Mouse (Mus musculus) midbrain, embryonic 12.5 days (tissue): ENCODE data around the gene Pax7. TPM values are rescaled to one million over a fixed set of nuclear protein-coding genes. Genes with fewer than 3 reads are reported as not detected.

Experiments
- ATAC-seq: fragments of 200-750 bp; cut with Nextera tagmentation; 2 replicates; pipeline ENCODE4 v1.8.0; 2017; ENCODE audit warnings: low read depth, moderate TSS enrichment, moderate library complexity; ENCODE audit not compliant: low FRiP score
- H3K27ac ChIP-seq: fragments of 300-500 bp; sonication (generic); replicated peaks from 2 replicates; pipeline ENCODE4 v1.5.1; 2016; ENCODE audit warnings: mild to moderate bottlenecking
- H3K27me3 ChIP-seq: fragments of 300-500 bp; sonication (generic); 2 replicates; pipeline ENCODE4 v1.6.1; 2016; ENCODE audit warnings: mild to moderate bottlenecking
- H3K36me3 ChIP-seq: fragments of 300-500 bp; sonication (generic); 2 replicates; pipeline ENCODE4 v1.6.1; 2016
- H3K4me1 ChIP-seq: fragments of 300-500 bp; sonication (generic); 2 replicates; pipeline ENCODE4 v1.6.1; 2016
- H3K4me2 ChIP-seq: fragments of 300-500 bp; sonication (generic); replicated peaks from 2 replicates; pipeline ENCODE4 v1.6.1; 2016; ENCODE audit warnings: mild to moderate bottlenecking, moderate library complexity
- H3K4me3 ChIP-seq: fragments of 300-500 bp; sonication (generic); 2 replicates; pipeline ENCODE4 v1.5.1; 2016; ENCODE audit warnings: mild to moderate bottlenecking
- H3K9ac ChIP-seq: fragments of 300-500 bp; sonication (generic); replicated peaks from 2 replicates; pipeline ENCODE4 v1.6.1; 2016; ENCODE audit warnings: mild to moderate bottlenecking, moderate library complexity
- H3K9me3 ChIP-seq: fragments of 300-500 bp; sonication (generic); 2 replicates; pipeline ENCODE4 v1.6.1; 2016; ENCODE audit warnings: mild to moderate bottlenecking
- WGBS: fragments of 180-500 bp; shearing (Covaris S2); methylation state at CpG from one replicate; pipeline ENCODE4 v1.1.7; 2016; 5-methylcytosine and 5-hydroxymethylcytosine counted together
- polyA plus RNA-seq: library from polyadenylated mRNA; unstranded; fragments of >200 nt; fragmentation: Nextera tagmentation; extraction: Ambion mirVana; gene quantifications from 2 replicates; pipeline ENCODE4 v1.2.1, GENCODE M21; 2016

Gene Pax7
- polyA plus RNA-seq, 1 experiment from 2014 or later: 5.7 TPM

GRCm38 (mm10) chr4:139850547-139851170 lies 17.3 kb upstream of the Pax7 start:
- Histone ChIP-seq H3K27ac (no peak overlapping the region), H3K4me2 (0 out of 2 replicates have a peak overlapping the region, but pooled peaks have one; percentile 3), H3K4me3 (0 out of 2 replicates have a peak overlapping the region, but pooled peaks have one; percentile 5), H3K36me3 (no peaks in the 10 kb centered on the region), H3K9me3 (no peaks in the 10 kb centered on the region), H3K4me1 (peaks cover 7% of the 10 kb centered on the region), H3K27me3 (peaks cover 91% of the 10 kb centered on the region), H3K9ac (no peak overlapping the region)
- 16% methylated on average over 8 of the region's 8 CpGs for WGBS
- ATAC-seq: no peak

GRCm38 (mm10) chr4:139843456-139843855 lies 10.1 kb upstream of the Pax7 start:
- H3K9me3 ChIP-seq: no peaks in the 10 kb centered on the region
- WGBS: 18% methylated on average over 7 of the region's 7 CpGs
- peaks cover 89% of the 10 kb centered on the region for H3K27me3 ChIP-seq

GRCm38 (mm10) chr4:139842919-139843318 lies 9.6 kb upstream of the Pax7 start:
- ATAC-seq: no peak
- no peaks in the 10 kb centered on the region for H3K9me3 ChIP-seq
- peaks cover 90% of the 10 kb centered on the region for H3K27me3 ChIP-seq
- no peak overlapping the region for H3K4me2 ChIP-seq
- H3K27ac ChIP-seq: no peak overlapping the region
- 78% methylated on average over 7 of the region's 7 CpGs for WGBS
- H3K4me3 ChIP-seq: no peak overlapping the region
- H3K36me3 ChIP-seq: no peaks in the 10 kb centered on the region
- no peak overlapping the region for H3K9ac ChIP-seq
- H3K4me1 ChIP-seq: peaks cover 12% of the 10 kb centered on the region

More at GRCm38 (mm10) chr4:139843456-139843855, 10.1 kb upstream of the Pax7 start:
- no peaks in the 10 kb centered on the region for H3K36me3 ChIP-seq
- no peak for ATAC-seq
- no peak overlapping the region for H3K27ac ChIP-seq
- H3K4me1 ChIP-seq: peaks cover 6% of the 10 kb centered on the region
- no peak overlapping the region for H3K4me2 ChIP-seq
- no peak overlapping the region for H3K4me3 ChIP-seq
- no peak overlapping the region for H3K9ac ChIP-seq

- 38% methylated on average over 9 of the region's 9 CpGs for WGBS
- ATAC-seq: no peak
- Histone ChIP-seq H3K9ac (no peak overlapping the region), H3K4me1 (peaks cover 31% of the 10 kb centered on the region), H3K4me2 (no peak overlapping the region), H3K27me3 (peaks cover 98% of the 10 kb centered on the region), H3K4me3 (no peak overlapping the region), H3K36me3 (no peaks in the 10 kb centered on the region), H3K27ac (no peak overlapping the region), H3K9me3 (no peaks in the 10 kb centered on the region)
These were observed 7.7 kb upstream of the Pax7 start for GRCm38 (mm10) chr4:139840939-139841500.

- Histone ChIP-seq H3K4me1 (peaks cover 36% of the 10 kb centered on the region), H3K4me2 (no peak overlapping the region), H3K27ac (no peak overlapping the region), H3K9me3 (no peaks in the 10 kb centered on the region), H3K9ac (no peak overlapping the region), H3K4me3 (no peak overlapping the region), H3K27me3 (peaks cover 98% of the 10 kb centered on the region), H3K36me3 (no peaks in the 10 kb centered on the region)
- WGBS: 78% methylated on average over 4 of the region's 4 CpGs
- ATAC-seq: no peak
These were observed 7.1 kb upstream of the Pax7 start for GRCm38 (mm10) chr4:139840442-139840841.

GRCm38 (mm10) chr4:139836681-139837080 lies 3.4 kb upstream of the Pax7 start:
- 0 out of 2 replicates have a peak overlapping the region, but pooled peaks have one; percentile 31 for H3K9ac ChIP-seq
- H3K36me3 ChIP-seq: no peaks in the 10 kb centered on the region
- H3K9me3 ChIP-seq: no peaks in the 10 kb centered on the region
- 3% methylated on average over 5 of the region's 5 CpGs for WGBS
- H3K27ac ChIP-seq: peak overlapping the region; percentile 68
- ATAC-seq: no peak; the same call in 1 of the 2 replicates
- peaks cover 67% of the 10 kb centered on the region for H3K4me1 ChIP-seq
- H3K4me3 ChIP-seq: no peak overlapping the region
- peak overlapping the region; percentile 44 for H3K4me2 ChIP-seq
- H3K27me3 ChIP-seq: peaks cover 97% of the 10 kb centered on the region

GRCm38 (mm10) chr4:139836196-139836595 lies 2.9 kb upstream of the Pax7 start:
- peak overlapping the region; percentile 22 for H3K4me3 ChIP-seq
- ATAC-seq: peak; percentile 36; the same call in 1 of the 2 replicates
- H3K4me1 ChIP-seq: peaks cover 70% of the 10 kb centered on the region
- peak overlapping the region; percentile 44 for H3K4me2 ChIP-seq
- H3K27me3 ChIP-seq: peaks cover 96% of the 10 kb centered on the region
- H3K27ac ChIP-seq: peak overlapping the region; percentile 68
- no peaks in the 10 kb centered on the region for H3K9me3 ChIP-seq
- peak overlapping the region; percentile 37; the same call in 1 of the 2 replicates for H3K9ac ChIP-seq
- 0% methylated on average over 8 of the region's 8 CpGs for WGBS
- no peaks in the 10 kb centered on the region for H3K36me3 ChIP-seq

- peaks cover 74% of the 10 kb centered on the region for H3K4me1 ChIP-seq
- no peaks in the 10 kb centered on the region for H3K36me3 ChIP-seq
- peak overlapping the region; percentile 54 for H3K4me3 ChIP-seq
- no peaks in the 10 kb centered on the region for H3K9me3 ChIP-seq
- H3K27ac ChIP-seq: peak overlapping the region; percentile 91
- peaks cover 96% of the 10 kb centered on the region for H3K27me3 ChIP-seq
- 2% methylated on average over 17 of the region's 17 CpGs for WGBS
- ATAC-seq: peak; percentile 23; the same call in 1 of the 2 replicates
- peak overlapping the region; percentile 84; the same call in 1 of the 2 replicates for H3K9ac ChIP-seq
- peak overlapping the region; percentile 61 for H3K4me2 ChIP-seq
These were observed 581 bp upstream of the Pax7 start for GRCm38 (mm10) chr4:139833817-139834401.

- Histone ChIP-seq H3K4me2 (peak overlapping the region; percentile 61), H3K27me3 (peaks cover 96% of the 10 kb centered on the region), H3K4me1 (peaks cover 72% of the 10 kb centered on the region), H3K9me3 (no peaks in the 10 kb centered on the region), H3K36me3 (0 out of 2 replicates have a peak, but pooled peaks cover 6% of the 10 kb centered on the region), H3K4me3 (peak overlapping the region; percentile 54), H3K27ac (peak overlapping the region; percentile 91), H3K9ac (peak overlapping the region; percentile 84)
- WGBS: under 1% methylated on average over 55 of the region's 55 CpGs
- ATAC-seq: no peak
These were observed 870 bp downstream of the Pax7 start for GRCm38 (mm10) chr4:139832281-139833035.

- peaks cover 96% of the 10 kb centered on the region for H3K27me3 ChIP-seq
- no peak for ATAC-seq
- peak overlapping the region; percentile 84 for H3K9ac ChIP-seq
- 0 out of 2 replicates have a peak, but pooled peaks cover 6% of the 10 kb centered on the region for H3K36me3 ChIP-seq
- no peaks in the 10 kb centered on the region for H3K9me3 ChIP-seq
- under 1% methylated on average over 57 of the region's 57 CpGs for WGBS
- H3K27ac ChIP-seq: peak overlapping the region; percentile 91
- peak overlapping the region; percentile 61 for H3K4me2 ChIP-seq
- peak overlapping the region; percentile 54 for H3K4me3 ChIP-seq
- peaks cover 64% of the 10 kb centered on the region for H3K4me1 ChIP-seq
These were observed 1.7 kb downstream of the Pax7 start for GRCm38 (mm10) chr4:139831501-139832230.
